Mouse (Mus musculus) NIH3T3 (cell line): ENCODE results near the gene Erc1.

ENCODE experiments used
- DNase-seq: peaks from one replicate; pipeline ENCODE4 v3.0.0-alpha.2; 2012; ENCODE audit warnings: low read depth

Gene Erc1

GRCm38 (mm10) chr6:119587897-119588296 lies 260.1 kb downstream of the Erc1 start:
- peak; percentile 82 for DNase-seq

GRCm38 (mm10) chr6:119587454-119587853 lies 260.5 kb downstream of the Erc1 start:
- no peak for DNase-seq

GRCm38 (mm10) chr6:119585652-119586375 lies 262.2 kb downstream of the Erc1 start:
- DNase-seq, result peak; percentile 81

- no peak for DNase-seq
Measured at GRCm38 (mm10) chr6:119584061-119584460, 263.9 kb downstream of the Erc1 start.

- DNase-seq, result peak; percentile 60
Measured at GRCm38 (mm10) chr6:119583165-119583564, 264.8 kb downstream of the Erc1 start.

GRCm38 (mm10) chr6:119576706-119577105 lies 271.3 kb downstream of the Erc1 start:
- DNase-seq, result no peak

GRCm38 (mm10) chr6:119575331-119575730 lies 272.6 kb downstream of the Erc1 start:
- no peak for DNase-seq

GRCm38 (mm10) chr6:119572296-119572695 lies 275.7 kb downstream of the Erc1 start:
- DNase-seq, result no peak

GRCm38 (mm10) chr6:119570797-119571196 lies 277.2 kb downstream of the Erc1 start:
- no peak for DNase-seq

GRCm38 (mm10) chr6:119568339-119568738 lies 279.6 kb downstream of the Erc1 start:
- no peak for DNase-seq

GRCm38 (mm10) chr6:119565451-119566379 lies 282.3 kb downstream of the Erc1 start:
- no peak for DNase-seq

- no peak for DNase-seq
Measured at GRCm38 (mm10) chr6:119562558-119562957, 285.4 kb downstream of the Erc1 start.

GRCm38 (mm10) chr6:119558855-119559254 lies 289.1 kb downstream of the Erc1 start:
- DNase-seq, result no peak

GRCm38 (mm10) chr6:119554439-119554838 lies 293.5 kb downstream of the Erc1 start:
- no peak for DNase-seq

- no peak for DNase-seq
Measured at GRCm38 (mm10) chr6:119544518-119544864, 303.5 kb downstream of the Erc1 start.

- no peak for DNase-seq
Measured at GRCm38 (mm10) chr6:119543803-119544517, 304.0 kb downstream of the Erc1 start, which contains the start of gene Wnt5b. Gene Wnt5b, minus strand, starts transcription at chr6:119544347.

- no peak for DNase-seq
Measured at GRCm38 (mm10) chr6:119543456-119543802, 304.5 kb downstream of the Erc1 start.

GRCm38 (mm10) chr6:119535867-119536266 lies 312.1 kb downstream of the Erc1 start:
- no peak for DNase-seq

GRCm38 (mm10) chr6:119533170-119533709 lies 314.7 kb downstream of the Erc1 start:
- DNase-seq, result no peak

- no peak for DNase-seq
Measured at GRCm38 (mm10) chr6:119529659-119530058, 318.3 kb downstream of the Erc1 start.

GRCm38 (mm10) chr6:119526498-119526897 lies 321.5 kb downstream of the Erc1 start:
- DNase-seq, result peak; percentile 59

- peak; percentile 16 for DNase-seq
Measured at GRCm38 (mm10) chr6:119521931-119522391, 326.0 kb downstream of the Erc1 start.
